Mouse (Mus musculus): Measurements from ENCODE around the gene Wsb1. TPM values are rescaled to one million over a fixed set of nuclear protein-coding genes. Genes with fewer than 3 reads are reported as not detected.

The Wsb1 gene
- total RNA-seq, 2 experiments from 2014 or later, result 40.9 to 48.5 TPM

GRCm38 (mm10) chr11:79218936-79219626 lies 35.4 kb downstream of the Wsb1 start:
- intact Hi-C loops (cut with DNase I), result no loop called here
- no peak for DNase-seq

- no peak for DNase-seq
- intact Hi-C loops (cut with DNase I), result no loop called here
Measured at GRCm38 (mm10) chr11:79218061-79218460, 36.4 kb downstream of the Wsb1 start.

GRCm38 (mm10) chr11:79217133-79217532 lies 37.3 kb downstream of the Wsb1 start:
- DNase-seq, result no peak
- intact Hi-C loops (cut with DNase I), result no loop called here

GRCm38 (mm10) chr11:79215539-79215938 lies 38.9 kb downstream of the Wsb1 start:
- no peak for DNase-seq
- intact Hi-C loops (cut with DNase I), result loop anchor here (2.0 kb wide), 2 partner anchors 71 to 249 kb away; no protein-coding TSS in a partner anchor

- intact Hi-C loops (cut with DNase I), result loop anchor here (1.0 to 2.0 kb wide), 3 partner anchors 69 to 247 kb away; no protein-coding TSS in a partner anchor
- peak; percentile 99 for DNase-seq
Measured at GRCm38 (mm10) chr11:79214015-79214418, 40.5 kb downstream of the Wsb1 start.

- intact Hi-C loops (cut with DNase I), result no loop called here
- no peak for DNase-seq
Measured at GRCm38 (mm10) chr11:79209882-79210471, 44.5 kb downstream of the Wsb1 start.

- intact Hi-C loops (cut with DNase I), result no loop called here
- DNase-seq, result no peak
Measured at GRCm38 (mm10) chr11:79209113-79209512, 45.4 kb downstream of the Wsb1 start.

GRCm38 (mm10) chr11:79208462-79208861 lies 46.0 kb downstream of the Wsb1 start:
- intact Hi-C loops (cut with DNase I), result no loop called here
- no peak for DNase-seq

GRCm38 (mm10) chr11:79207691-79208090 lies 46.8 kb downstream of the Wsb1 start:
- DNase-seq, result no peak
- intact Hi-C loops (cut with DNase I), result no loop called here

GRCm38 (mm10) chr11:79204444-79204843 lies 50.0 kb downstream of the Wsb1 start:
- intact Hi-C loops (cut with DNase I), result no loop called here
- no peak for DNase-seq

- DNase-seq, result peak; percentile 38 to 44
- intact Hi-C loops (cut with DNase I), result no loop called here
Measured at GRCm38 (mm10) chr11:79200502-79200901, 54.0 kb downstream of the Wsb1 start.

- intact Hi-C loops (cut with DNase I), result no loop called here
- DNase-seq, result no peak
Measured at GRCm38 (mm10) chr11:79198562-79198961, 55.9 kb downstream of the Wsb1 start.

- intact Hi-C loops (cut with DNase I), result no loop called here
- no peak for DNase-seq
Measured at GRCm38 (mm10) chr11:79197846-79198235, 56.6 kb downstream of the Wsb1 start.

- intact Hi-C loops (cut with DNase I), result no loop called here
- DNase-seq, result no peak
Measured at GRCm38 (mm10) chr11:79196876-79197845, 57.3 kb downstream of the Wsb1 start.

GRCm38 (mm10) chr11:79196196-79196869 lies 58.1 kb downstream of the Wsb1 start:
- no peak for DNase-seq
- intact Hi-C loops (cut with DNase I), result no loop called here

GRCm38 (mm10) chr11:79192176-79192575 lies 62.3 kb downstream of the Wsb1 start:
- intact Hi-C loops (cut with DNase I), result no loop called here
- peak in 1 of 2 experiments; percentile 43 for DNase-seq

GRCm38 (mm10) chr11:79191214-79191613 lies 63.3 kb downstream of the Wsb1 start:
- DNase-seq, result peak; percentile 51 to 67
- intact Hi-C loops (cut with DNase I), result no loop called here

- DNase-seq, result no peak
- intact Hi-C loops (cut with DNase I), result no loop called here
Measured at GRCm38 (mm10) chr11:79190257-79190656, 64.2 kb downstream of the Wsb1 start.

All from heart, postnatal 10 days (tissue).